Mouse (Mus musculus): ENCODE measurements around the gene Hoxc8.

Hoxc8 gene

GRCm38 (mm10) chr15:102965003-102965891 is 25.2 kb upstream of the Hoxc8 start:
- 7% methylated on average over 26 of the region's 26 CpGs for WGBS

GRCm38 (mm10) chr15:102965892-102966775 is 24.3 kb upstream of the Hoxc8 start:
- WGBS, result 5% methylated on average over 30 of the region's 30 CpGs

DNA sequence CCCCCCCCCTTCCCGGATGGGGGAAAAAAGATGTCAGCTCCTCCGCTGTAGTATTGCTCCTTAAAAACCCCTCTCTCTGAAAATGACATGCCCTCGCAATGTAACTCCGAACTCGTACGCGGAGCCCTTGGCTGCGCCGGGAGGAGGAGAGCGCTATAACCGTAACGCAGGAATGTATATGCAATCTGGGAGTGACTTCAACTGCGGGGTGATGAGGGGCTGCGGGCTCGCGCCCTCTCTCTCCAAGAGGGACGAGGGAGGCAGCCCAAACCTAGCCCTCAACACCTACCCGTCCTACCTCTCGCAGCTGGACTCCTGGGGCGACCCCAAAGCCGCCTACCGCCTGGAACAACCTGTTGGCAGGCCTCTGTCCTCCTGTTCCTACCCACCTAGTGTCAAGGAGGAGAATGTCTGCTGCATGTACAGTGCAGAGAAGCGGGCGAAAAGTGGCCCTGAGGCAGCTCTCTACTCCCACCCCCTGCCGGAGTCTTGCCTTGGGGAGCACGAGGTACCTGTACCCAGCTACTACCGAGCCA is 23.6 kb upstream of the Hoxc8 start, which contains the start of gene Hoxc10:
Hoxc10 (plus strand) TSS at position 21 of the 536 bp plus-strand sequence.
- WGBS, result 4% methylated on average over 27 of the region's 27 CpGs

DNA sequence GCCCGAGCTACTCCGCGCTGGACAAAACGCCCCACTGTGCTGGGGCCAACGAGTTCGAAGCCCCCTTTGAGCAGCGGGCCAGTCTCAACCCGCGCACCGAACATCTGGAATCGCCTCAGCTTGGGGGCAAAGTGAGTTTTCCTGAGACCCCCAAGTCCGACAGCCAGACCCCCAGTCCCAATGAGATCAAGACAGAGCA is 23.2 kb upstream of the Hoxc8 start, which contains the start of gene Hoxc5:
Hoxc5 (plus strand) TSS at position 132 of the 199 bp plus-strand sequence.
- 5% methylated on average over 12 of the region's 12 CpGs for WGBS

- 3% methylated on average over 34 of the region's 34 CpGs for WGBS
Observed at GRCm38 (mm10) chr15:102967511-102968397, 22.7 kb upstream of the Hoxc8 start.

- 44% methylated on average over 1 of the region's 1 CpGs for WGBS
Observed at GRCm38 (mm10) chr15:102969296-102969695, 21.1 kb upstream of the Hoxc8 start.

GRCm38 (mm10) chr15:102970740-102971139 is 19.7 kb upstream of the Hoxc8 start:
- under 1% methylated on average over 12 of the region's 12 CpGs for WGBS

DNA sequence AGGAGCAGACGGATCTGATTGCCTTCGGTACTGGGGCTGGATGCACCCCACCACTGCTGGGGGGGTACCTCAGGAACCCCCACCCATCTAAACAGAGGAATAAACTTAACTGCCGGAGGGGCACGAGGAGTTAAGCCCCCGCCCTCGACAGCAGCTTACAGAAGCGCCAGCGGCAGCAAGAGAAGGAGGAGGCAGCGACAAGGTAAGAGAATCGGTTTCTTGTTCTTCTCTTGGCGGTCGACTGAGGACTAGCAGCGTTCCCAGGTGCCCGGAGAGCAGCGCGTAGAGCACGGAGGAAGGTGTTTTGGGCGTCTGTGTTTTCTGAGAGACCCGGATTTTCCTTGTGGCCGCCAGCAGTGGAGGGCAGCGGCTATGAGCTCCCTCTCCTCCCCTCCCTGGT is 18.2 kb upstream of the Hoxc8 start:
- 5% methylated on average over 21 of the region's 21 CpGs for WGBS

- WGBS, result 3% methylated on average over 6 of the region's 6 CpGs
Observed at GRCm38 (mm10) chr15:102972753-102973152, 17.7 kb upstream of the Hoxc8 start.

GRCm38 (mm10) chr15:102975034-102975433 is 15.4 kb upstream of the Hoxc8 start:
- 8% methylated on average over 7 of the region's 7 CpGs for WGBS

DNA sequence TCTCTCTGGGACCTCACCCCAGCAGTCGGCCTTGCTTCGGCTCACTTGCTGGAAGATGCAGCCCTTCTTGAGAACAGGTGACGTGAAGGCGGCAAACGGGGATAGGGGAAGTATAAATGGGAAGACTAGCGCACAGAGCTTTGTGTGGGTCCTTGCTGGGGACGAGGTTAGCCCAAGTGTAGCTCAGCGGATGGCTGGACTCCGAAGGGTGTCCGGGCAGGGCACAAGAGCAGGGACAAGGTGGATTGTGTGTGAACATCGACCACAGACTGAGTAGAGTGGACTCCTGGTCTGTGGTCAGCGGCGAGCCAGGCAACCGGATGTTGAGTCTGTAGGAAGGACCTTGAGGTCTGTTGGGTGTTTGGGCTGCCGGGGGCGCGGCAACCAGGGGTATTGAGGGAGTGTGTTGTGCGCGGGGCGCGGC is 14.7 kb upstream of the Hoxc8 start:
- 2% methylated on average over 21 of the region's 21 CpGs for WGBS

- WGBS, result 2% methylated on average over 15 of the region's 20 CpGs
Observed at GRCm38 (mm10) chr15:102976171-102976570, 14.2 kb upstream of the Hoxc8 start, which contains the start of gene Hoxc9. Gene Hoxc9, plus strand, starts transcription at chr15:102976439.

GRCm38 (mm10) chr15:102976631-102977422 is 13.6 kb upstream of the Hoxc8 start:
- 2% methylated on average over 37 of the region's 37 CpGs for WGBS

- WGBS, result 13% methylated on average over 16 of the region's 16 CpGs
Observed at GRCm38 (mm10) chr15:102977423-102977974, 12.9 kb upstream of the Hoxc8 start.

DNA sequence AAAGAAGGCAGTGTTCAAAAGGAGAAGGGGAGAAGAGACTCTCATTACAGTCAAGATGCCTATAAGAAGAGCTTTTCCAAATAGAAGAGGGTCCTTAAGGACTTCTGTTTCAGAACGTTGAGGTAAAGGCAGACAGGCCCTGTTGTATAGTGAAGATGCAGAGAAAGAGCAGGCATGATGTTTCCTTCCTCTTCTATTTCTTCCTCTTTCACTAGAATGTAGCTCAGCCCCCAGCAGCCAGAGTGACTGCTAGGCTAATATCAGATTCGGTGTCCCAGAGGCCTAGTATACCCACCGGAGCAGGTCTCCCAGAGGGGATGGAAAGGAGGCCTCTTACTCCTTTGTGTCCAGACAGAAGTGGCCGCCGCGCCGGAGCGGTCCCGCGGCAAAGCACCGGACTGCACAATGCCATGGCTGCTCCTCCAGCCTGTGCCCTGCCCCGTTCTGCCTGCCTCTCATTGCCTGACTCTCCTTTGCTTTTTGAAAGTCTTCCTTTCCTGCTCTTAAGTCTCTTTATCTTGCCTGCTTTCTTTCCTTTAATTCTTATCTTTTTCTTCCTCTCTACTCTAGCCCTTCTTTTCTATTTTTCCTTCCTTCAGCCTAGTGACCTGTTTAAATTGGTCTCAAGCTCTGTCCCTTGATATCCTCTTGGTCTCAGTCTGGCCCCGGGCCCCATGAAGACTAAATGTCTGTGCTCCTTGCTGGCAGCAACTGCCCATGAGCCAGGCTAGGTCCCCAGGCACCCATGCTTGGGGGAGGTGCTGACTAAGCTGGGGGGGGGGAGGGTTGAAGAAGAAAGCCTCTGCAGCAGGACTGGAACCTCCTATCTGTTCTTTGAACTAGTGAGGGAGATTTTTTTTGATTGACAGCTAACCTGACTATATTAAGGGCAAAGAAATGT is 11.5 kb upstream of the Hoxc8 start:
- 21% methylated on average over 13 of the region's 13 CpGs for WGBS

GRCm38 (mm10) chr15:102979936-102980335 is 10.5 kb upstream of the Hoxc8 start:
- 14% methylated on average over 1 of the region's 1 CpGs for WGBS

DNA sequence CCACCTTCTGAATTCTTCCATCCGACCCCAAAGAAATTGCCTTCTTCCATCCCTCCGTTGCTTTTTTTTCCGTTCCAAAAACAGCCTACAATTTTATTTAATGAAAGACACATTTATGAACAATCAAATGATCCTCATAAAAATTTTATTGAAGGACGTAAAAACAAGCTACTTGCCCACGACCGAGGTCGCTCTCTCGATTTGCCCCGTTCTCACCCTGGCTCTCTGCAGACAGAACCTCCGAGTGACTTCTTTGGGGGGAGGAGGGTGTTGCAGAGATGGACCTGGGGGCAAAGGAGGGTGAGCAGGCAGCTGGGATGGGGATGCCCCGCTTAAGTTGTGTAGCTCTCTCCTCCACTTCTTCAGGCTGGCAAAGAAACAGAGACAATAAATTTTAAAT is 10.1 kb upstream of the Hoxc8 start:
- WGBS, result 5% methylated on average over 11 of the region's 11 CpGs

- WGBS, result 2% methylated on average over 14 of the region's 14 CpGs
Observed at GRCm38 (mm10) chr15:102980912-102981311, 9.5 kb upstream of the Hoxc8 start.
